In genomic region chr15:101292012-101292411, GRCm38 (mm10) we compare ENCODE assay signal across 22 mouse cellular contexts. TPM values are rescaled to one million over a fixed set of nuclear protein-coding genes. Genes with fewer than 3 reads are reported as not detected.
A peak's percentile ranks its signal among the peaks of the same experiment; 100 is the strongest.
DNase-seq lines count a peak whose midpoint lies in the region.
"Had no signal": no experiment of that assay in that cellular context is flagged by ENCODE, and none has a peak within 500 bp of the region (broad histone marks: within the 10 kb centered on the region; RNA-seq: fewer than 3 reads in every experiment).

No protein-coding gene starts in this region.

- DNase-seq in heart, adult 11 months, result peak; percentile 92
- no peak for DNase-seq in heart, adult 9 months (ENCODE audit: low spot score in 2 of 2)
- DNase-seq in lung, postnatal 10 days, result peak; percentile 58
- DNase-seq in lung, postnatal 25 days (ENCODE audit: low spot score), result no peak
- peak; percentile 52 for DNase-seq in fat pad, adult 2 months (ENCODE audit: extremely low read depth, low read depth, low spot score)
- no peak for DNase-seq in urinary bladder, postnatal 4 days (ENCODE audit: low spot score in 2 of 2)
- no peak for DNase-seq in layer of hippocampus, postnatal 14 days (ENCODE audit: low spot score in 2 of 2)
- DNase-seq: adrenal gland, postnatal 25 days; cerebellum, adult 18-20 months; cerebellum, postnatal 10 days; forebrain, postnatal 0 days; gastrocnemius, postnatal 14 days; heart, adult 2 months; kidney, postnatal 4 days; layer of hippocampus, postnatal 36 days; lung, embryonic 14.5 days; right cerebral cortex, adult 18-20 months; spleen, adult 18-20 months; thymus, adult 2 months; thymus, postnatal 36 days had no signal

RNA-seq across cellular contexts. Expression of gene 6030408B16Rik, which starts 1.0 kb away (rescaled TPM):
- total RNA-seq in layer of hippocampus, postnatal 14 days (2021), result under 1 TPM; 0.28 to 0.69 TPM
- total RNA-seq: hematopoietic stem cell, adult 5-6 weeks; megakaryocyte-erythroid progenitor cell, adult 5-6 weeks had no signal

RNA-seq across cellular contexts. Expression of gene Atg101, which starts 7.9 kb away (rescaled TPM):
- 10 to 100 TPM; 45.9 to 47.3 TPM for total RNA-seq in layer of hippocampus, postnatal 14 days (2021)

RNA-seq across cellular contexts. Expression of gene Nr4a1, which starts 37.9 kb away (rescaled TPM):
- total RNA-seq in layer of hippocampus, postnatal 14 days (2021), result 10 to 100 TPM; 34.5 to 54.4 TPM

Comparison
In these comparisons a context has a peak if more than half of its experiments do, and no peak if none do; other contexts are left out.
1. DNase-seq: peak in heart, adult 11 months (single experiment), lung, postnatal 10 days (single experiment) and fat pad, adult 2 months (single experiment); none in heart, adult 9 months (0 of 2), lung, postnatal 25 days (single experiment), urinary bladder, postnatal 4 days (0 of 2) and layer of hippocampus, postnatal 14 days (0 of 2).